Mouse (Mus musculus): Measurements from ENCODE around the gene Atpaf2. TPM values are rescaled to one million over a fixed set of nuclear protein-coding genes. Genes with fewer than 3 reads are reported as not detected.
A peak's percentile ranks its signal among the peaks of the same experiment; 100 is the strongest.

Gene Atpaf2
- polyA plus RNA-seq, 1 experiment = 24.9 TPM

- no peak for DNase-seq (ENCODE audit: low spot score)
These were observed 21.1 kb downstream of the Atpaf2 start for GRCm38 (mm10) chr11:60397172-60397571.

- no peak for DNase-seq (ENCODE audit: low spot score)
These were observed 21.7 kb downstream of the Atpaf2 start for GRCm38 (mm10) chr11:60396546-60396945.

- no peak for DNase-seq (ENCODE audit: low spot score)
These were observed 26.9 kb downstream of the Atpaf2 start for GRCm38 (mm10) chr11:60391346-60391745.

GRCm38 (mm10) chr11:60387944-60388343 is 30.3 kb downstream of the Atpaf2 start:
- no peak for DNase-seq (ENCODE audit: low spot score)

GRCm38 (mm10) chr11:60385946-60386345 is 32.3 kb downstream of the Atpaf2 start:
- DNase-seq (ENCODE audit: low spot score) = no peak

GRCm38 (mm10) chr11:60384762-60385421 is 33.4 kb downstream of the Atpaf2 start:
- DNase-seq (ENCODE audit: low spot score) = no peak

- DNase-seq (ENCODE audit: low spot score) = no peak
These were observed 34.7 kb downstream of the Atpaf2 start for GRCm38 (mm10) chr11:60383518-60383917.

GRCm38 (mm10) chr11:60374481-60374880 is 43.8 kb downstream of the Atpaf2 start:
- DNase-seq (ENCODE audit: low spot score) = no peak

GRCm38 (mm10) chr11:60370431-60370830 is 47.8 kb downstream of the Atpaf2 start:
- no peak for DNase-seq (ENCODE audit: low spot score)

- DNase-seq (ENCODE audit: low spot score) = no peak
These were observed 48.8 kb downstream of the Atpaf2 start for GRCm38 (mm10) chr11:60369448-60369847.

- no peak for DNase-seq (ENCODE audit: low spot score)
These were observed 49.3 kb downstream of the Atpaf2 start for GRCm38 (mm10) chr11:60368909-60369308.

- DNase-seq (ENCODE audit: low spot score) = no peak
These were observed 51.0 kb downstream of the Atpaf2 start for GRCm38 (mm10) chr11:60367256-60367655.

GRCm38 (mm10) chr11:60366239-60367019 is 51.8 kb downstream of the Atpaf2 start:
- DNase-seq (ENCODE audit: low spot score) = no peak

- DNase-seq (ENCODE audit: low spot score) = no peak
These were observed 57.5 kb downstream of the Atpaf2 start for GRCm38 (mm10) chr11:60360631-60361201.

GRCm38 (mm10) chr11:60359936-60360335 is 58.3 kb downstream of the Atpaf2 start:
- DNase-seq (ENCODE audit: low spot score) = no peak

- no peak for DNase-seq (ENCODE audit: low spot score)
These were observed 59.1 kb downstream of the Atpaf2 start for GRCm38 (mm10) chr11:60359138-60359537.

GRCm38 (mm10) chr11:60358548-60358947 is 59.7 kb downstream of the Atpaf2 start:
- DNase-seq (ENCODE audit: low spot score) = no peak

- no peak for DNase-seq (ENCODE audit: low spot score)
These were observed 61.1 kb downstream of the Atpaf2 start for GRCm38 (mm10) chr11:60357116-60357515.

GRCm38 (mm10) chr11:60355952-60356351 is 62.3 kb downstream of the Atpaf2 start:
- no peak for DNase-seq (ENCODE audit: low spot score)

GRCm38 (mm10) chr11:60352559-60353411 is 65.5 kb downstream of the Atpaf2 start, which contains the start of the genes Tom1l2 and Drc3:
Gene Tom1l2, minus strand, starts transcription at chr11:60352905.
Gene Drc3, plus strand, starts transcription at chr11:60353329.
- DNase-seq (ENCODE audit: low spot score) = peak; percentile 97

GRCm38 (mm10) chr11:60351925-60352371 is 66.3 kb downstream of the Atpaf2 start:
- DNase-seq (ENCODE audit: low spot score) = no peak

GRCm38 (mm10) chr11:60351388-60351787 is 66.9 kb downstream of the Atpaf2 start:
- no peak for DNase-seq (ENCODE audit: low spot score)
